Mouse (Mus musculus) frontal cortex, adult 2 months (tissue): ENCODE data around the gene Dnaic2. TPM values are rescaled to one million over a fixed set of nuclear protein-coding genes. Genes with fewer than 3 reads are reported as not detected.

Experiments
- DNase-seq, 2 experiments: peaks; one replicate each; pipeline ENCODE4 v3.0.0; 2022; ENCODE audit warnings: low spot score in 1 of 2; ENCODE audit errors: extremely low spot score in 1 of 2
- polyA plus RNA-seq: library from polyadenylated mRNA; depleted of rRNA; stranded (reverse); fragments of >200 nt; gene quantifications from 2 replicates; pipeline ENCODE4 v1.2.3, GENCODE M21; 2012

Gene Dnaic2
- polyA plus RNA-seq, 1 experiment: 2.5 TPM

DNA sequence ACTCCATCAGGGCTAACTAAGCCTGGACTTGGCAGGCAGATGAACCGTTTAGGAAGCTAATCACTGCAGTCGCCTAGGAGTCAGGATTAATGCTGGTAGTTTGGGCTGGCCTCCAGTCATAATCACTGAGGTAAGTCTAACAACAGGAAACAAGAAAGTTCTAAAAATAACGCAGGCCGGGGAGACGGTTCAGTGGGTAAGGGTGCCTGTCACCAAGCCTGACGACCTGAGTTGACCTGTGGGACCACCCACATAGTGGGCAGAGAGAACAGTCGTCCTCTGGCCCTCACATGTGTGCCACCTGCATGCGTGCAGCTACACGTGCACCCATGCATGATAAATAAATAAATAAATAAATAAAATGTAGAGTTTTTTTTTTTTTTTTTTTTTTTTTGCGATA lies 13.4 kb downstream of the Dnaic2 start:
- DNase-seq: no peak

DNA sequence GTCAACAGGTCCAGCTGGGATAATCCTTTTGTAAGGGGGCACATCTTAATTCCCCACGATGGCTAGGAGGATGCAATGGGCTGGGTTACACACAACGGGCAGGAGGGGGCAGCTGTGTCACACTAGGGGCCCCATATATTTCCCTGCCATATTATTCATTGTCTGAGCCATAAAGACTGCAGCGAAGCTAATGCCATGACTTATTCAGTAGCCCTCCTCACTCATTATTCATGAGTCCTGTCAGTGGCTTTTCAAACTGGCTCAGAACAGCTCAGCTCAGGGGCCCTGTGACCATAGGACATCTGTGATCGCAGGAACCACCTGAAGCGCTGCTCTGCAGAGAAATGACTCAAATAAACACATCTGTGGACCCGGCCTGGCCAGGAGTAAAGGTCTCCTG lies 14.2 kb downstream of the Dnaic2 start:
- no peak for DNase-seq

DNA sequence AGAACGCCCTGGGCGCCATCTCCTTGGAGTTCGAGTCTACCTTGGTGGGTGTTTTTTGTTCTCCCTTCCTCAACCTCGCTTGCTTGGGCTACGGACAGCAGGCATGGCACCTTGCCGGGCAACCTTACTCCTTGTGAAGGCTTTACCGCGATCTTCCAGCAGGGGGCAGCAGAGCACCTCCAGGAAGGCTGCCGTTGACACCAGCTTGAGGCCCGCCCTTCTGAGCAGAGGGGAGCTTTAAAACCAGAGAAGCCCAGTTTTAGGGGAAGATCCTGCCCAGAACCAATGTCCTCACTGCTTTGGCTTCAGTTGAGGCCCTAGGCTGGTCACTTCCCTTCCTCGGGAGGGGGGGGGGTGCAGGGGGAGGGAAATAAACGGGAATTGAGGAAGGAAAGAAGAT lies 17.9 kb downstream of the Dnaic2 start:
- DNase-seq: peak; percentile 65 to 97

DNA sequence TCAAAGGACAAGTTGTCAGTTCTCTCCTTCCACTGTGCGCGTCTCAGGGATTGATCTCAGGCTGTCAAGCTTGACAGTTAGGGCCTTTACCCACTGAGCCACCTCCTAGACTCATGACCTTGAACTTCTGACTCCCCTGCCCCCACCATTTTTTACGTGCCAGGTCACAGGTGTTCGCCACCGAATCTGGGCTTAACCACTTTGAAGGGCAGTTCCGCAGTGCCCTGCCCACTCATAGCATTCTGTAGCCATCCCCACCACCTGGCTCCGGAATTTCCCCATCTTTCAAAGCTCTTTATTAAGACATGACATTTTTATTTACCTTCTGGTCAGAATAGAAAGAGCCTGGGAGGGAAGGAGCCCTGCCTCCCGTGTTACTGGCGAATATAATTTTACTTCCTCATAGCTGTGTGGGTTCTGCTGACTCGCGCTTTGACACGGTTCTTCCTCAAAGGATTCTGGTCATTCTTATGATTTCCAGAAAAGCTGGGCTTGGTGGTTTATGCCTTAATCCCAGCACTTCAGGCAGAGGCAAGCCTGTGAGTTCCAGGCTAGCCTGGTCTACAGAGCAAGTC lies 20.4 kb downstream of the Dnaic2 start:
- no peak for DNase-seq

DNA sequence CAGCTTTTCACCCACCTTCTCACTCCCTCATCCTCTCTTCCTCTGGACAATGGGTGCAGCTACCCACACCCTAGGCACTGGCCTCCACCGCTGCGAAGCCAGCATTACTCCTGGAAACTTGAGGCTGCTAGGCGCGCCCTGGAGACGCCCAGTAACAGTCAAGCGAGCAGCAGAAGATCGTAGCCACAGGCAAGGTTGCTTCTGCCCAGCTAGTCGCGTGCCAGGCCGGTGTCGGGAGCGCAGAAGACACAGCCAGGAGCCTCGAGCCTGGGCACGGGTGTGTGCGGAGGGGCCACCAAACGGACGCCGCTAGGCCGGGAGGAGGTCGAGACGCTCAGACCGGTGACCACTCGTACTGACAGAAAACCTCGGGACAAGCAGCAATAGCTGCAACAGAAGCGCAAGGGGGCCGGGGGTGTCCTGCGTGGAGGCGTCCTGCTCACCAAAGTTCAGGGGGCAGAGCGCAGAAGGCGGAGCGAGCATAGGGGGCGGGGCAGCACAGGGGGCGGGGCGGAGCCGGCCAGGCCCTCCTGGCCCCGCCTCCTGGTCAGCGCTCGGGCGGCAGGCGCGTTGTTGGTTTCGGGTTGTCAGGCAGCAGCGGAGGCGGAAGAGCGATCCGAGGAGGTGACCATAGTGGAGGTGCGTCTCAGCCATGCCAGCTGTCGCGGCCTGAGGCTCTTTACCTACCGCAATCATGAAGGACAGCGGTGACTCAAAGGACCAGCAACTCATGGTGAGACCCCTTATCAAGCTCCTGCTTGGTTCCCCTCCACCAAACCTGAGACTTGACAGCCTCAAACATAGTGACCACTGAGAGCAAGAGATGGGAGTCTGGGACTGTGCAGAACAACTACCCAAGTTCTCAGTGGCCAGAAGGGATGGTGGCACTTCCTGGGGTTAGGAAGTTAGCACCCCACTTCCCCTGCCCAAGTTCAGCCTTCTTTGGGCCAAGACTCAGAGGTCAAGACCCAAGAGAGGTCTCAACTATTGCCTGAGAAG lies 37.9 kb downstream of the Dnaic2 start, which contains the start of gene Kif19a:
Gene Kif19a, plus strand, starts transcription at position 569 of the 999 bp plus-strand sequence.
- DNase-seq: no peak

DNA sequence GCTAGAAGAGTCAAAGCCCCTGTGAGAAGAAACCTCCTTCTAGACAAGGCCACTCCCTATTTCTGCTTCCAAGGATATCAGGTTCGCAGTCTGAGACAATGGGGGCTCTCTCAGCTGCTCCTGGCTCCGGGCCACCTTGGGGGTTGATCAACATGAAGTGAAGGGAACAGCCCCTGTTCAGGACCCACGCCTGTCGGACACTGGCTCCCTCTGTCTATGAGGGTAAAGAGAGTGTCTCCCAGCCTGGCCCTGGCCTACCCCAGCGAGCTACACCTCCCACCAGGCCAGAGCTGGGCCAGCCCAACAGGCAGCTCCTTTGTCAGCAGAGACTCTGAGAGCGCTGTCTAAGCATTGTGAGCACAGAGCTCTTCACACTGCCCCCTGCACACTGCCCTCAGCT lies 42.7 kb downstream of the Dnaic2 start:
- DNase-seq: no peak

DNA sequence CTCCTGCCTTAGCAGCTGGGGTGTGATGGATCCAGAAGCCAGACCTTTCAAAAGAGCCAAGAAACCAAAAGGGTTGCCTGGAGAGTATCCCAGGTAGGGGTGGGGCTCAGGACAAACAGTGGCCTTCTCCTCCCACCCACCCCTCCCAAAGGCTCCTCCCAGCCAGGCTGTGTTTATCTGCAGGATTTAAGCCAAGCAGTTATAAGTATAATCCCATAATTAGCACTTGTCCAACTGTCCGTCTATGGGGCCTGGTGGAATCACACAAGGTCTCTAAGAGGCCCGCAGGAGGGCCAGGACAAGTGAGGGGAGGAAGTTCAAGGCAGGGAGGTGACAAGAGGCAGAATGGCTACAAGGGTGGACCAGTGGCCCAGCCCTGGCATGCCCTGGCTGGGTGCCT lies 44.7 kb downstream of the Dnaic2 start:
- no peak for DNase-seq

DNA sequence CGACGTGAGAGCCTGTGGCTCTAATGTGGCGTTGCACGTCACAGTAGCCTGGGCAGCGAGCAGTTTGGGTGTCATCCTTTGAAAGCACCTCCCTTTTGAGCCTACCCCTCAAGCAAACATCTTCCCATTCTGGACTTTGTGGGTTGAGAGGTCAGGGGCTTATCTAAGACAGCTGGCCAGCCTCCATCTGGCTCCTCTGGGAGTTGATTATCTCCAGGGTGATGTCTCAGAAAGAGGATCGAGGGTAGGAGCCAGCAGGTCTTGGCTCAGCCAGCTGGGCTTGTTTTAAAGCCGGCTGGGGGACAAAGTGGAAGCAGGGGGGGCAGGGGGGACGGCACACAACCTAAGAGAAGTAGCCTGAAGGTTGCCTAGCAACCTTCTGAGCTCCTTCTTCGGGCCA lies 52.9 kb downstream of the Dnaic2 start:
- no peak for DNase-seq

DNA sequence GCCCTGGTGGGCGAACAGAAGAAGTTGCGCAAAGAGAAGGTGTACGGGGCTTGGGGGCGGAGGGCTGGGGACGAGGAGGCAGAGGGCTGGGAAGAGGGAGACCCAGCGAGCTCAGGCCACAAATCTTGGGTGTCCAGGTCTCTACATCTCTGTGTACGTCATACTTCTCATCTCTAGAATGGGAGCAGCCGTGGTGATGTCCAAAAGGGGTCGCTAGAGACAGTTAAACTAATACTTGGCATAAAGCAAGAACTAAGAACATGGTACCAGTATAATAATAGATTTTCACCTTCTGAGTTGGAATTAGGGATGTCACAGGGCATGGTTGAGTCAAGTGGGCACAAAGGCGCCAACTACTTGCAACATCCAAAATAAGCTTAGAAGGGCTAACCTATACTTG lies 58.7 kb downstream of the Dnaic2 start:
- peak in 1 of 2 experiments; percentile 20 for DNase-seq

DNA sequence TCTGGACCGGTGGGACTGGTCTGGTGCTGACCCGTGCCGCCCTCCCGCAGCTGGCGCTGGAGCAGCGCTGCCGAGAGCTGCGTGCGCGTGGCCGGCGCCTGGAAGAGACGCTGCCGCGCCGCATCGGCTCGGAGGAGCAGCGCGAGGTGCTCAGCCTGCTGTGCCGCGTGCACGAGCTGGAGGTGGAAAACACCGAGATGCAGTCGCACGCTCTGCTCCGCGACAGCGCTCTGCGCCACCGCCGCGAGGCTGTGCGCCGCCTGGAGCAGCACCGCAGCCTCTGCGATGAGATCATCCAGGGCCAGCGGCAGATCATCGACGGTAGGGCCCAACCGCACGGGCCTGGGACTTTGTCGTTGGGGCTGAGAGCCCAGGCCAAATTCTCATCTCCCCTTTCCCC lies 59.1 kb downstream of the Dnaic2 start:
- peak in 1 of 2 experiments; percentile 67 for DNase-seq

DNA sequence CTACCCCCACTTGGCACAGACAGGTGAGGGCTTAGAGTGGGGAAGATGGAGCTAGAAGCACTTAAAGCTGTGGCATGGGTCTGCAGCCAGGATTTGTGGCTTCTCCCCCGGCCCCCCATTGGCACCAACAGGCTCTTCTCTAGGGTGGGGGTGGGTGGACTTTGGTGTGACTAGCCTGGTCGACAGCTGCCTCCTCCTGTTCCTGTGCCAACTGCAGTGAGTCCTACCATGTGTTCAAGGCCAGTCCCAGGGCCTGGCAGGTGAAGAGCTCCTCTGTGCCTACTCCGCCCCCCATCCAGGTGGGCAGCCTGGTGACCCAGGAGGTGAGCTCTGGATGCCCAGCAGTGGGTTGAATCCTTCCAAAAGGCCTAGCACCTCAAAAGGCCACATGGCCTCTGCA lies 60.4 kb downstream of the Dnaic2 start:
- no peak for DNase-seq

DNA sequence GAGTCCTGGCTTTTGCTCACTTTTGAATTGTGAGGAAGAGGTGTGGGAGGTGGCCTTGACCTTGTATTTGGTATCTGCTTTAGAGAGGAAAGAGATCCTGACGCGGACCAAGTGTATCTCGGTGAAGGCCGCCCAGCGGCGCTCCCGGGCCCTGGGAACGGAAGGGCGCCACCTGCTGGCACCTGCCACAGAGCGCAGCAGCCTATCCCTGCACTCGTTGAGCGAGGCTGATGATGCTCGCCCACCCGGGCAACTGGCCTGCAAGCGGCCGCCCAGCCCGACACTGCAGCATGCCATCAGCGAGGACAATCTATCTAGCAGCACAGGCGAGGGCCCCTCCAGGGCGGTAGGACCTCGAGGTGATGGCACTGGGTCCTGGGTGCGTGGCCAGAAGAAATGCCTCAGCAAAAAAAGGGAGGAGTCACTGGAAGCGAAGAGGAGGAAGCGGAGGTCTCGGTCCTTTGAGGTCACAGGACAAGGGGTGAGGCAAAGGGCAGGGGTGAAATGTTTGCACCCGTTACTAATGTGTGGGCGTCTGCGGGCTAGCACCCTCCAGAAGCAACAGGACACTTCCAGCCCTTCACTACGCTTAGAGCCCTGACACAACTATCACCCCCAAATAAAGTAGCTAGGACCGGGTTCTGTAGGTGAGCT lies 62.0 kb downstream of the Dnaic2 start:
- peak; percentile 47 to 88 for DNase-seq

DNA sequence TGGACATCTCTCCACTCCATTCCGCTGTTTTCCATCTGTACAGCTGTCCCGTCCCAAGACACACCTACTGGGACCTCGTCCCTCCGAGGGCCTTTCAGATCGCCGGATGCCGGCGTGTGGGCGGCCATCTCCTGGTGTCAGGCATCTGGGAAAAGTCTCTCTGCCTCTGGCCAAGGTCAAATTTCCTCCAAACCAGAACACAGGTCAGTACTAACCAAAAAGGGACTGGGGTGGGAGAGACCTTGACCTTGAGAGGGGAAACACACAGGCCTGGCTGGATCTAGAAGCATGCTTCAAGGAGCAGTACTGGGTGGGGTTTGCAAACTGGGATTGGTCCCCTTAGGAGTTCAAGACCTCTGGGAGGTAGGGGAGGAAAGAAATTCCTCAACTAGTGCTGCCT lies 62.5 kb downstream of the Dnaic2 start:
- DNase-seq: no peak

DNA sequence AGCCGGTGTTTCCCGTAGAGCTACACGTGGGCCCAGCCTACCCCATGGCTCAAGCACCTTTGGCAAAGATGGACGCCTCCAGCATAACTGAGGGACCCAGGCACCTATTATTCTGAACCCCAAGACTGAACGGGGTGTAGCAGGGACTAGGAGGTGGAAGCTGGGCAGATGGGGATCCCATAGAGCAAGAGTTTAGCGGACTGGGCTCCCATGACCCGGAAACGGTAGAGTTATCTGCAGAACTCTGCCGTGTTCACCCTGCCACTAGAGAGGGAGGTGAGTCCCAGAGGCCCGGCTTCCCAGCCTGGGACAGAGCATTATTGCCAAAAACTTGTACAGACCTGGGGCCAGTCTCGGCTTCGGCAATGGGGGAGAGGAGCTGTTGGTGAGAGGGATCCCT lies 63.0 kb downstream of the Dnaic2 start:
- no peak for DNase-seq

DNA sequence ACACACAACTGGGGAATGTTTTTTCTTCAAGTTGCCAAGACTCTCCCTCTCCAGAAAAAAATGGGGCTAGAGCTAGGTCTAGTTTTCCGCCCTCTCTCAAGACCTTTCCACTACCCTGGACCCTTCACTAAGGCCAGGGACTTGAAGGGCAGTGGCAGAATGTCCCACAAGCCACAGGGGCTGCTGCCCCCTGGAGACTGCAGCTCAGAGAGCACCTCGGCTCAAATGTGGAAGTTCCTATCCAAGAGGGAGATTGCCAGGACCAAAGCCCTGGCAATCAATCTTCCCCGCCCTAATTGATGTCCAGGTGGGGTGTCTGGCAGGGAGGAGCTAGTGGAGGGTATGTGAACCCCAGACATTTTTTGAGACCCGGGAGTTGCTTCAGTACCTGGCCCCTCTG lies 63.6 kb downstream of the Dnaic2 start:
- DNase-seq: no peak

DNA sequence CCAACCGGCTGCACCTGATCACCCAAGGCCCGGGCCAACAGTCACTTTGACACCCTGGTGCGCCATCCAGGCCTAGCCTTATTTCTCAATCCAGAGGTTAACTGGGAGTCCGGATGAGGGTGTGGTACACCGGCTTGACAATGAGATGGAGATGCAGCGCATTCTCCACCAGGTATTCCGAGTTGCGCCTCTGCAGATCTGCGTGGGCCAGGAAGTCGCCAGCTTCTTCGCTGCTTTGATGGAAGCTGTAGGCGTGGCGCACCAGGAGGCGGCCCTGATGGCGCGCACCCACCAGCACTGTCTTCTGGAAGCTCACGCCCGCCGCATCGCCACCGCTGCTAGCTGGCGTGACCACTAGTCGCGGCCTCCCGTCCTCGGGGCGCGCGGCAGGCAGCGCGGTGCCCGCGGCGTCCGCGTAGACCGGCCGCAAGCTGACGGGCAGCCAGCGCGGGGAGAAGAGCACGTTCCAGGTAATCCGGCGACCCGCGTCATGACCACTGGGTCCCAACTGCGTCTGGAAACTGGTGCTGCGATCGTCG lies 64.2 kb downstream of the Dnaic2 start:
- peak in 1 of 2 experiments; percentile 46 for DNase-seq

DNA sequence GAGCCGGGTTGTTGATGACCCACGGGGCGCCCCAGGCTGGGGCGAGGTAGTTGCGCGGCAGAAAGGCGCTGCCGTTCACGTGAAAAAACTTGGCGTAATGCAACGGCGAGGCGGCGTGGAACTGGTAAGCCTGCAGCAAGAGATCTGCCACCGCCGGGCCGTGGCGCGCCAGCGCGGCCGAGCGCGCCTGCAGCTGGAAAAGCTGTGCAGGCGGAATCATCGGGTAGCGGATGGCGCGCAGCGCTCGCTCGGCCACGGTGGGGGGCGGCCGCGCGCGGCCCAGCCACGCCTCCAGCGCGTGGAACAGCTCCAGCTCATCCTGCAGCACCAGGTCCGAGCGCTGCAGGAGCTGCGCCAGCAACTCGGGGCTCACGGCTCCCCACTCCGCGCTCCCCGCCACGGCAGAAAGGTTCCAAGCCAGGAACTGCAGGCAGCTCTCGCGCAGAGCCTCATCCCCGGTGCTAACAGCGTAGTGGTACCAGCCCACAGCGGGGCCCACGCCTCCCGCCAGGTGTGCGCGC lies 64.7 kb downstream of the Dnaic2 start:
- peak in 1 of 2 experiments; percentile 53 for DNase-seq

DNA sequence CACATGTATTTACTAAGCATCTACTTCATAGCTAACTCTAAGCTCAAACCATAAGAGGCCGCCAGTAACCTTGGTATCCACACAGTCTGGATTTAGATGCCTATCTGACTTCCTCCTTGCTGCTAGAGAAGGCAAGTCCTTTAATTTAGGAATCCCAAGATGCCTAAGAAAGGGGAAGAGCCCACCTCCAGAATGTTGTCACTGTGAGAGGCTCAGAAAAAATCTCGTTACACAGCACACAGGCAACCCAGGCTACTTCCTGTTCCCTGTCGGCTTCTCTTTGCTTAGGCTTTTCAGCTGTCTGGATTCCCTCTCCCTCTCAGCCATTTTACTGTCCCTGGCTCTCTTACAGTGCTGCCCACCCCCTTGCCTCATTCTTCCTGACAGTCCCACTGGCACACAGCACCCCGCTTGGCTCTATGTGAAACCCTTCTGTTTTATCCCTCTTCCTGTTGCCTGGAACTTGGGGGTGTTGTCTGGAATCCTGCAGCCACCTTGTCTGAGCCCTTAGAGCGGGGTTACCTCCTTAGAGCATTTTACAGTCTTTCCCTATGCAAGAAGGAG lies 65.8 kb downstream of the Dnaic2 start:
- DNase-seq: peak in 1 of 2 experiments; percentile 38

DNA sequence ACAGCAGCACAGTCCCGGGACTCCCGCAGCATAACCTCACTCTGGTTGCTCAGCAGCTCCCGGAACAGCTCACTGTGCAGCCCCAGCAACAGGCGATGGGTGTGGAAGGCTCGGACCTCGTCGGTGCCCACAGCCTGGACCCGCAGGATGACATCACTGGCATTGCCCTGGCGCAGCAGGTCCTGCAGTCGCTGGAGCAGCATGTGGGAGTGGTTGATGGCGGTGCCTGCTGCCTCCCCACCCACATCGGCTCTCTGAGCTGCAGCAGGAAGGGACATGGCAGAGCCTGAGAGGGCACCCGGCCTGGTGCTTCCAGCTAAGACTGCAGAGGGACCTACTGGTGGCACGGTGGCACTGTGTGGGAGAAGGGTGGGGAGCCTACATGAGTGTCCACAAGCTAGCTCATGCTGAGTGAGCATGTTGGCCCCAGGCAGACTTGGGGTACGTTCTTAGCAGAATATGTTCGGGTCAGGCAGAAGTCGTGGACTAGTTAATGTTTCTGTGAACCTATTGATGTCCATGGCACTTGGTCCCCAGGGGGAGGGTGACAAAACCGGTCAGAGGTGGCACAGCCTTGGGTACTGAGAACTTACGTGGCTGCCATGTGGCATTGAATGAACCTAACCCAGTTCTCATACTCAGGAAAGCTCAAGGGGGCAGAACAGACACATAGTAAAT lies 66.8 kb downstream of the Dnaic2 start:
- DNase-seq: no peak

DNA sequence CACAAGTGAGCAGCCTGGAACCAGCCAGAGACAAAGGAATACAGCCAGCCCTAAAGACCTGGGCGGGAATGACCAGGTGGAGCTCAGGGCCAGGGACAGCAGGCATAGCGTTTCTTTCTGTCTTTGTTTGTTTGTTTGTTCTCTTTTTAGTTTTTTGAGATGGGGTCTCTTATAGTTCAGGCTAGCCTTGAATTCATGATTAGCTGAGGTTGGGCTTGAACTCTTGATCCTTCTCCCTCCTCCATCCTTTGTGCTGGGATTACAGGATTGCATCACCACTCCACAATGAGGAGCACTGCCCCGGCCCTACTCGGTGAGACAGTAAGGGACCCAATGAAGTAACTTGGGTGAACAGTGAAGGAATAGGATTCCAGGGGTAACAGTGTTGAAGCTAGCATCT lies 67.5 kb downstream of the Dnaic2 start:
- DNase-seq: no peak
